Mouse (Mus musculus): ENCODE data around the gene Prkar1b.

Prkar1b gene

DNA sequence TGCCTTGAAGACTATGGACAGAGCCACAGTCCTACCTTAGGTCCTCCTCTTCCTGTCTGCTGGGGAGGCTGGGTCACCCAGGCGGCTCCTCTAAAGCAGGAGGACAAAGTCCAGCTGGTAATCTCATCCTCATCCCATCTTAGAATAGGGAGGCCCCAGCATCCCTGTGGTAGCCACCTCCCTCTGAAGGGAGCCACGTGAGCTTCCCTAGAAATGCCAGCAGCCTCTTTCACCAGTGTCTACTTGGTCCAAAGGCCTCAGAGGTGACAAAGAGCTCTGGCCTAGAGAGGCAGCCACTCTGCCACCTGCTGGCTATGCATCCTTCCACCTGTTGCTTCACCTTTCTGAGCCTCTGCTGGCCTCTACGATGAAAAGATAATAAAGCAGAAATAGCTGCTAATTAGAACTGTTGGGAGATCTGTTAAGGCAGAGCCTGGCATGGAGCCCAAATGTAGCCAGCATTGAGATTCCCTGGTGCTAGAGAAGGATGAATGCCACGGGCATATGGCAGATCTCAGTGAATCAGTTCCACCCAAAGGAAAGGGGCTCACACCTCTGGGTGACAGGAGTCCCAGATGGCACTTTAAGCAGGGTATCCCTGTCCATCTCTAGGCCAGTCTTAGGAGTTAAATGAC lies 142.5 kb downstream of the Prkar1b start:
- POLR2A ChIA-PET, result interaction anchor here in 3 of 4 experiments (0.8 to 3.1 kb wide), 7 partner anchors 9 to 16 kb away, joined by 3 to 38 read pairs (median 6); partner anchors contain the start of gene Pdgfa (in 2 of the 3)
- CTCF ChIA-PET, result interaction anchor here (0.6 to 2.8 kb wide), 19 partner anchors 10 to 349 kb away, joined by 3 to 19 read pairs (median 4); partner anchors contain the start of gene Pdgfa (in 1 of the 4)

DNA sequence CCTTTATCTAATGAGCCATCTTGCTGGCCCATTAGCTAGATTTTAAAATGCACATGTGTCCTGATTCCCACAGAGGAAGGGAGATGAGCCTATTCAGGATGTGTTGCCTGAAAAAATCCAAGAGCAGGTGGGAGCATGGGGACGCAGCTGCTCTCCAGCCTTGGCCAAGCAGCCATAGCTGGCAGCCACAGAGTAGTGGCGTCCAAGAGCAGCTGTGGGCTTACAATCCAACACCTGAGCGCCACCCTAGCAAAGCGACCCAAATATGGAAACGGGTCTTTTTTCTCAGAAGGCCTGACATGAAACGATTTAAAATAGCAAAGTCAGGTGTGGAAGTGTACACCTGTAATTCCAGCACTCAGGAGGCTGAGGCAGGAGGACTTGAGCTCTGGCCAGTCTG lies 145.2 kb downstream of the Prkar1b start:
- CTCF ChIA-PET, result interaction anchor here in 1 of 4 experiments (1.3 kb wide), 1 partner anchor 156 kb away, joined by 3 read pairs; no protein-coding TSS in a partner anchor
- POLR2A ChIA-PET, result interaction anchor here in 1 of 4 experiments (0.5 to 2.6 kb wide), 5 partner anchors 8 to 193 kb away, joined by 3 to 14 read pairs (median 6); partner anchors contain the start of gene Pdgfa

DNA sequence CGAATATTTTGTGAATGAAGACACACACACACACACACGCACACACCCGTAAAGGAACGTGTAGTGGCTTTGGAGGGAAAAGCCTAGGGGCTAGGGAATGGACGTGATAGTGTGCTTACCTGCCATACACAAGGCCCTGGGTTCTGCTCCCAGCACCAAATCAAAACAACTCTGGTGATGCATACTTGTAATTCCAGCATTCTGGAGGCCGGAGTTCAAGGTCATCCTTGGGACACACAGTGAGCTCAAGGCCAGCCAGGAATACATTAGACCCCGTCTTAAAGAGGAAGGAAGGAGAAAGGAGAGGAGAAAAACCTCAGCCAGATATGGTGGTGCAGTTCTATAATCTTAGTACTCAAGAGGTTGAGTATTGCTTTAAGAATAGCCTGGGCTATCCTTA lies 150.1 kb downstream of the Prkar1b start:
- POLR2A ChIA-PET, result interaction anchor here in 2 of 4 experiments (1.4 to 7.5 kb wide), 9 partner anchors 8 to 252 kb away, joined by 4 to 110 read pairs (median 33); partner anchors contain the start of gene Get4 (in 1 of the 2)
- CTCF ChIA-PET, result no interaction called here

DNA sequence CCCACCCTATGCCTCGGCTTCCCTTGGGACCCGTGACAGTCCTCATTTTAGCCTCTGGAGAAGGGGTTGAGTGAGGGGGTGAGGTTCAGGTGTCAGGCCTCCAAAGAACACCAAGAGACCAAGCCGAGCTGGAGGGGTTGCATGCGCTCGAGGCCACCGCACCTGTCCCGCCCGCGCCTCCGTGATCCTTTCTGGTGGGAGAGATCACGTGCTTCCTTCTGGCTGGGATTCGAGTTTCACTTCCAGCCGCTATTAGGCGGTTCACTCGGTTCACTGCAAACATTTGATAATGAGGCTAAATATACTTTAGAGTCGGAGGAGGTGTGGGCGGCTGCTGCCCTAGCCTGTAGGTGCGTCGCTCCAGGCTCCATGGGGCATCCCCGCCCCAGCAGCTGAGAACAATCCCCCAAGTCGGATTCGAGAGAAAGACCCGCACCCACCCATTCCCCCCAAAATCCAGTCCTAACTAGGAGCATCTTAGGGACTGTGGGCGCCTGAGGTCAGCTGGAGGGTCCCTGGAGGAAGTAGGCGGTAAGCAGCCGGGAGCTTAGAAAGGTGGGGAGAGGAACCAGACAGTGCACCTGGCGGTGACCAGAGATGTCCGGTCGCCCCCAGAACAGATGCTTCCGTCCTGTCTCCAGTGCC lies 151.7 kb downstream of the Prkar1b start:
- ChIA-PET POLR2A (interaction anchor here (0.5 to 7.5 kb wide), 68 partner anchors 7 to 917 kb away, joined by 3 to 110 read pairs (median 4); partner anchors contain the start of genes Get4 (in 2 of the 4), Prkar1b (in 2 of the 4), Dnaaf5 (in 1 of the 4) and Gm5294 (in 1 of the 4)), CTCF (interaction anchor here (0.6 to 2.4 kb wide), 12 partner anchors 10 to 922 kb away, joined by 3 to 11 read pairs (median 3); no protein-coding TSS in a partner anchor)

DNA sequence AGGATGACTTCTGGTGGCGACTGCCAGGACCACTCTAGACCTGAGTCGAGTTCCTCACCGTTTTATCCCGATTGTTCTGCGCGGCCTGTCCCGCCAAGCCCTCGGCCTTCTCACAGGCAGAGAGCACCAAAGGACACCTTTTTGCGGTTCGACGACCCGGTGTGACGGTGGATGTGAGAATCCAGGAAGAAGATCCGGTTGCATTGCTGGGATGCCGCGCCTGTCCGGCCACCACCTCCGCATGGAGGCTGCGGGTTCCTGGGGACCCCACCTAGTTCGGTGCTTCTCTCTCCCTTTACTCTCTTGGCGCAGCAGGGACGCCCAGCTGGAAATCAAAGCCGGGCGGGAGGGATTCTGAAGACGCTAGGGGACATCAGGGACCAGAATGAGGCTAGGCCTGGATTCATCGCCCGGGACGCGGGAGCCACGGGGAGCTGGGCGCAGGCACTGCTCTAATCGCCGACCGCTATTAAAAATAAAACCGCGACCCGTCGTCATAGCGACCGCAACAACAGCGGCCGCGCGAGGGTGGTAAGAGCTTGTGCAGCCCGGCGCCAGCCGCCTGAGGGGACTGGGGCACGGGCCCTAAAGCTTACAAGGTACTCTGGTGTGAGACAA lies 152.5 kb downstream of the Prkar1b start, which contains the start of gene Pdgfa:
Pdgfa (minus strand) TSS at position 200 of the 618 bp plus-strand sequence.
- ChIA-PET CTCF (interaction anchor here (0.6 to 2.4 kb wide), 9 partner anchors 10 to 347 kb away, joined by 3 to 11 read pairs (median 3); no protein-coding TSS in a partner anchor), POLR2A (interaction anchor here (0.6 to 7.5 kb wide), 81 partner anchors 8 to 1211 kb away, joined by 3 to 110 read pairs (median 4); partner anchors contain the start of genes Get4 (in 2 of the 4), Prkar1b (in 2 of the 4), Adap1 (in 1 of the 4) and Dnaaf5 (in 1 of the 4))

DNA sequence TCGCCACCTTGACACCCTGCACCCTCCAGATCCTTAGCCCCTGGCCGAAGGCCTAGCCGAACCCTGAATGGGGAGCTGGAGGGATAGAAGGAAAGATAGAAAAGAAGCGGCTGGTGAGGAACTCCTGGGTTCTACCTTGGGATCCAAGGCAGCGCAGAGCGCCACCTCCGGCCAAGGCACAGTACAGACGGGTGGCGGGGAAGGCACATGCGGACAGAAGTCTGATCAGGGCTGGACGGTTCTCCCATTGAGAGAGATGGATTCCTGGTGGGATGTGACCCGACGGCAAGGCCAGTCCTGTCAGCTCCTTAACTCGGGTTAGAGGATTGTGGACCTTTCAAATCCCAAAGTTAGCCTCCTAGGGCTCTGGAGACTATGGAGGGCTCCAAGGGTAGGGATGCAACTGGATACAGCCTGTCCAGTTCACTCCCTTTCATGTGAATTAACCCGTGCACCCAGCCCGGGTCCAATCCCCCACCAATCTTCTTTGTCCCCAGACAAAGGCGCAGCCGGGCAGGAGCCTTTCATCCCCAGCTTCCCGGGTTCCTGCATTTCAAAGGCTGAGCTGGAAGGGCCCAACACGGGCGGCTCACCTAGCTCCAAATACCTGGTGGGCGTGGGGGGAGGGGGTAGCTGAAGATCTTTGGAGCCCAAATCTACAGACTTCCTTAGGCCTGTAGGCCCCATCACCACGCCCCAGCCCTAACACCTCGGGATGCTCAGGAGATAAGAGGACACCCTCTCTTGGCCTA lies 153.3 kb downstream of the Prkar1b start:
- ChIA-PET CTCF (interaction anchor here (0.5 to 2.4 kb wide), 12 partner anchors 9 to 1783 kb away, joined by 3 to 11 read pairs (median 3); no protein-coding TSS in a partner anchor), POLR2A (interaction anchor here in 3 of 4 experiments (0.6 to 7.5 kb wide), 76 partner anchors 9 to 1210 kb away, joined by 3 to 110 read pairs (median 4); partner anchors contain the start of genes Get4 (in 2 of the 3), Prkar1b (in 2 of the 3), Sun1 (in 2 of the 3) and A430033K04Rik (in 1 of the 3))

DNA sequence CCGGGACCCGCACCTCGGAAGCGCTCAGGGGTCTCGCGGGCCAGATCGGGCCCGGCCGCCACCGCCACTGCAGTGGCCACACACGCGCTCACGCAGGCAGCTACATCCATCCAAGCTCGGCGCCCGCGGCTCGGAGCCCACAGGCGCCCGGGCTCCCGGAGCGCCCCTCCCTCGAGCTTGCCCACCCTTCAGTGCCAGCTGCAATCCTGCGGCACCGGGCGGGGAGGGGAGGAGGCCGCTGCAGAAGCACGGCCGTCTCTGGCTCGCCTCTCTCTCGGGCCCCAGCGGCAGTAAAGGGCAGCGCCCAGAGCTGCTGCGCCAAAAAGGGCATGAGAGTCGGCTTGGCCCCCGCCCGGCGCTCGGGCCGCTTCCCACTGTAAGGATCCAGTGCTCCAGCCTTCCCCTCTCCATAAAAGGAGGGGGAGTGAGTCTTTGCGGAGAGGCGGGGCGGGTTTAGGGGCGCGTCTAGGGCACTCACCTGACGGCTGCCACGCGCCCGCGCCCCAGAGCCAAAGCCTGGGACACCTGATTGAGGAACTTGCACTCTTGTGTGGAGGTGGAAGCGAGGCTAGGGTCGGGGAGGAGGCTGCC lies 154.0 kb downstream of the Prkar1b start:
- CTCF ChIA-PET, result interaction anchor here (0.5 to 2.4 kb wide), 11 partner anchors 8 to 1783 kb away, joined by 3 to 11 read pairs (median 3); no protein-coding TSS in a partner anchor
- POLR2A ChIA-PET, result interaction anchor here in 3 of 4 experiments (0.6 to 7.5 kb wide), 53 partner anchors 9 to 741 kb away, joined by 3 to 110 read pairs (median 4); partner anchors contain the start of genes Fam20c (in 2 of the 3), Get4 (in 2 of the 3), Sun1 (in 2 of the 3) and A430033K04Rik (in 1 of the 3)

DNA sequence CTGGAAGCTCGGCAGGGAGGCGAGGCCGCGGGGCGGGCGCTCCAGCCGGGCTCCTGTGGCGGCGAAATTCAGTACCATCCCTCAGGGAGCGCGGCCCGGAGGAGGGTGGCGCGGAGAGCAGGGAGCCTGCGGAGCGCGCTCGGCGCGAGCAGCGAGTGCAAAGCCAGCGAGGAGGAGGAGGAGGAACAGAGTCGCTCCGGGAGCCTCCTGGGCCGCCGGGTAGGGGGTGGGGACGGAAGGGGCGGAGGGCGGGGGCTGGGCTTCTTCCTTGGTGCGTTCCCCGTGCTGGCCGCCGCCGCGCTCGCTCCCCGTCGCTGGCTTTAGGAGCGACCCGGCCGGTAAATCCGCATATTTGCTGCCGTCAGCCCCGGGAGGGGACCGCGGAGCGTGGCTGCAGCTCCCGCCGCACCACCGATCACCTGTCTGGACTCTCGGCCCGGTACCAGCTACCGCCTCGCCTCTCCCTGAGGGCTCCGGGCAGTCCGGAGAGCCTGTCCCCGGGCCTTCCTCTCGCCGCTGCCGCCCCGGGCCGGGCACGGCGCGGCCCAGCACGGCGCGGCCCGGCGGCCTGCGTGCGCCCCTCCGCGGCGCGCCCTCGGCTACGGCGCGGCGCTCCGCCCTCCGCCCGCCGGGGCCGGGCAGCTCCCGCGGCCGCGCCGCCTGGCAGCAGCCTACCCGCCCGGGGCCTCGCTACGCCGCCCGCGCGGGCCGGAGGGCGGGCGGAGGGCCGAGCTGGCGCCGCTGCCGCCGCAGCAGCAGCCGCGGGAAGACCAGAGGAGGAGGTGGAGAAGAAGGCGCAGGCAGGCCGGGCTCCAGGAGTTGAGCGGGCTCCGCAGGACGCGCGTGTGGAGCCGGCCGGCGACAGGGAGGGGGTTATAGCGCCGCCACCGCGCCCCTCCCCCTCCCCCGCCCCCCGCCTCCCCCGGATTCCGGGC lies 154.7 kb downstream of the Prkar1b start:
- POLR2A ChIA-PET, result interaction anchor here in 3 of 4 experiments (0.6 to 7.5 kb wide), 31 partner anchors 8 to 489 kb away, joined by 3 to 126 read pairs (median 5); partner anchors contain the start of genes Dnaaf5 (in 1 of the 3), Fam20c (in 1 of the 3), Get4 (in 1 of the 3) and Prkar1b (in 1 of the 3)
- CTCF ChIA-PET, result interaction anchor here (0.5 to 1.3 kb wide), 7 partner anchors 12 to 466 kb away, joined by 3 to 6 read pairs (median 3); no protein-coding TSS in a partner anchor

DNA sequence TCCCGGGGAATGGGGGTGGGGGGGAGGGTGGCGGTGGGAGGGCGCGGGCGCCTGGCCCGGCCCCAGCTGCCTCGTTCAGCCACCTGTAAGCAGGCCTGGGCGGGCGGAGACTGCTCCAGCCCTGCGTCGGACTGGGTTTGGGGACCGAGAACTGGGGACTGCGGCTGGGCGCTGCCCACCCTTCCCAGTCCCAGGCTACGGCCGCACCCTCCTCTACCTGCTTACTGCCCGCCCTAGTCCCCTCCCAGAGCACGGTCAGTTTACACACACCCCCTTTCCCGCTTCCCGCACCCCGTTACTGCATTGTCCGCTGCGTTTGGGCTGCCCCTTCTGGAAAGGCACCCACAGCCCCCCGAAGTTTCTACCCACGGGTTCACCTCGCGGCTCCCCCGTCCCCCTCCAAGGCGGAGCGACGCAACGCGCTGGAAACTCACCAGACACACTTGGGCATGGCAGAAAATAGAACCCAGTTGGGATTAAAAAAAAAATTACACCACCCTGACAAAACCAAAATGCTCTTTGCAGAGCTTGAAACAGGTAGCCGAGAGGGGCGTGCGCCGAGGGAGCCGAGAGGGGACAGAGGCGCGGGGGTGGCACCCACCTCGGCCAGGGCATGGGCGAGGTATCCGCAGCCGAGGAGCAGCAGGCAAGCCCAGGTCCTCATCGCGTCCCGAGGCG lies 155.6 kb downstream of the Prkar1b start:
- ChIA-PET CTCF (interaction anchor here in 3 of 4 experiments (0.5 to 1.3 kb wide), 6 partner anchors 13 to 719 kb away, joined by 3 to 4 read pairs (median 3); no protein-coding TSS in a partner anchor), POLR2A (interaction anchor here in 3 of 4 experiments (0.6 to 7.5 kb wide), 19 partner anchors 11 to 490 kb away, joined by 3 to 126 read pairs (median 4); partner anchors contain the start of genes Dnaaf5 (in 1 of the 3), Fam20c (in 1 of the 3), Get4 (in 1 of the 3) and Prkar1b (in 1 of the 3))

DNA sequence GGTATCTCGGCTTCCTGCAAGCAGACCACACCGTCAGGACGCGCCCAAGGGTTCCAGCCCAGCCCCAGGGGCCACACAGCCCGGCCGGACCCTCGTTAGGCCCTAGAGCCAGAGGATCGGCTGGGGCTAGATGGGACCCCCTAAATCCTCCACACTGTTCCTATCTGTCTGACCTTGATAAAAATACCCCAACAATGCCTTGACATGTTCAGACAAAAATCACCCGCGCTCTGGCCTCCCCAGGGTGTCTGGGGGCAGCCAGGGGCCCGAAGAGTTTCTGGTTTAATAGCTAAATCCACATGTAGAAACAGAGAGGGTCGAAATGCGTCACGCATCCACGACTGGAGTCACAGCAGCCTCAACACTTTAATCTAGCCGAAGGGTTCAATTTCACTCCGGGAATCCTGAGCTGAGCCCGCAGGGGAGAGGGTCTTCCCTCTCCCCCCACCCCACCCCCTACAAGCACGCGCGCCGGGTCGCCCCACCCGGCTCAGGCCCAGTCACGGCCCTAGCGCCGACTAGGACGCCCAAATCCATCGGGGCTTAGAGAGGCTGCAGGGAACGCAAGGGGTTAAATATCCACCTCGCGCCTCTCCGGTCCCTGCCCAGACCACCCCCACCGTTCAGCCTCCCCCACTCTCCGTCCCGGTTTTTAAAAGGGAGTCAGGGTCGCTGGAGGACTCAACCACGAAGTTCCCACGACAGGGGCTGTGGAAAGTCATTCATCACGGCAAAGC lies 156.3 kb downstream of the Prkar1b start:
- ChIA-PET POLR2A (interaction anchor here in 3 of 4 experiments (0.6 to 7.5 kb wide), 14 partner anchors 10 to 226 kb away, joined by 3 to 126 read pairs (median 6); partner anchors contain the start of genes Dnaaf5 (in 1 of the 3) and Prkar1b (in 1 of the 3)), CTCF (interaction anchor here in 3 of 4 experiments (0.6 to 1.3 kb wide), 3 partner anchors 14 to 718 kb away, joined by 3 read pairs; no protein-coding TSS in a partner anchor)

DNA sequence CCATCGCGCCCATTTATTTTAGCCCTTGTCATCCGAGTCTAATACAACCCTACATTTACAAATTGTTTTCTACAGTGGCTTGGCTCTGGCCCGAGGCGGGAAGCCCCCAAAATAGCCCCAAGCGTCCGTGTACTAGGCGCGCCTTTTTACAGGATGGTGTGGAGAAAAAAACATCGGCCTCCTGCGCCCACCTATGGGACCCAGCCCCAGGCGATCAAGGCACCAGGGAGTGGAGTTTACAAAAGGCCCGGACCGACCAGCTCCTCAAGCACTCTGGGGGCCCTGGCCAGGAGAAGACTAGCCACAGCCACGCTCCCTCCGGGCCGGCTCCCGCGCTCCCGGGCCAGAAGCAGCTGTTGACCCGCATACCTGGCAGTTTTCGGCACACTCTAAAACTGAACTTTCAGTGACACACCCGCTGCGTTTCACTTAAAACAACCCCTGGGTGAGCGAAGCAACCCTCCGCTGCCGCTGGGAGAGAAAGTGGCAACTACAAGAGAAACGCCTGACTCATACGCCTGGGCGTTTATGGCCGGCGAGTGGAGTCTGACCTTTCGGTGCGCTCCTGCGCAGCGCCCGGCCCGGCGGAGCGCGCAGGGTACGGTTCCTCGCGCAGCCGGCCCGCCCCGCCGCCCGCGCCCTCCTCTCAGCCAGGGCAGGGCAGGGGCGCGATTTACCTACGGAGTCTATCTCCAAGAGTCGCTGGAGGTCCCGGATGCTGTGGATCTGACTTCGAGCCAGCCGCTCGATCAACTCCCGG lies 157.0 kb downstream of the Prkar1b start:
- ChIA-PET POLR2A (interaction anchor here in 3 of 4 experiments (0.8 to 7.5 kb wide), 19 partner anchors 7 to 162 kb away, joined by 3 to 126 read pairs (median 7); partner anchors contain the start of genes Dnaaf5 (in 1 of the 3) and Prkar1b (in 1 of the 3)), CTCF (no interaction called here)

DNA sequence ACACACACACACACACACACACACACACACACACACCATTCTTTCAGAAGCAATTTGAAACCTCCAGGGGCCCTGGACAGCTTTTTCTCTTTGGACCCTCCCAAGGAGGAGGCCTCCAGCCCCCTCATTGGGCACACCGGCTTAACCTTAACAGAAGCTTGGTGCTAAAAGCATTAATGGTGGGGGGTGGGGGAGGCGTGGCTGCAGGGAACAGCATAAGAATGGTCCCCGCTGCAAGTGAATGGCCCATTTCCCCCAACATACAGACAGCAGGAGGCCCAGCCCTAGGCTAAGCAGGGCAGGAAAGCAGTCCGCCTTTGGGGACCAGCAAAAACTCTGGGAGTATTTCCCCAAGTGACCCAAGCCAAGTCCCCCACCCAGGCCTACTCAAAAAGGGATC lies 158.1 kb downstream of the Prkar1b start:
- CTCF ChIA-PET, result interaction anchor here in 3 of 4 experiments (0.6 to 1.5 kb wide), 7 partner anchors 9 to 1339 kb away, joined by 3 to 6 read pairs (median 4); no protein-coding TSS in a partner anchor
- POLR2A ChIA-PET, result interaction anchor here (0.6 to 5.6 kb wide), 53 partner anchors 8 to 1307 kb away, joined by 3 to 126 read pairs (median 4); partner anchors contain the start of genes Dnaaf5 (in 2 of the 4), Prkar1b (in 2 of the 4), Agfg2 (in 1 of the 4) and Get4 (in 1 of the 4)
